Mouse (Mus musculus) urinary bladder, postnatal 36 days (tissue): ENCODE measurements around the gene Gm21149.
"Not testable (repeated sequence)": the region's sequence is repeated elsewhere in the genome, so short reads cannot be mapped to it uniquely, and the experiment has no call there.

ENCODE experiments used
- DNase-seq, 2 experiments: peaks; one replicate each; pipeline ENCODE4 v3.0.0; 2022; ENCODE audit warnings: low spot score in 2 of 2, mixed read lengths in 1 of 2

The Gm21149 gene

DNA sequence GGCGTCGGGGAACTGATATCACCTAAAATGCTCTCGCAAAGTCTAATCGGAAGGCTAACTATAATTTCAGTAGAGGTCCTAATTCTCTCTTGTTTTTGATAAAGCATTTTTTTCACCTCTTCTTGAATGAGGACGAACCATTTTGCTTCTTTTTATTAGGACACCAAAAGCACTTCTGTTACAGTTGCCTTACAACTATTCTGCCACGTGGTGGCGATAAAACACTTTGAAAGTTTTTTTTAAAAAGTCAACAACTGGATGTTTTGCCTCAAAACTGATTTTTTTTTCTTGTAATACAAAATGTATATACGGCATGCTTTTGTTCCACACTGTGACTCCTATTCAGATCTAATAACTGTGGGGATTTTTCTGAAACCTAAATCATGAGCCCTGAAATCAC lies 14.7 kb downstream of the Gm21149 start:
- DNase-seq = not testable (repeated sequence)

DNA sequence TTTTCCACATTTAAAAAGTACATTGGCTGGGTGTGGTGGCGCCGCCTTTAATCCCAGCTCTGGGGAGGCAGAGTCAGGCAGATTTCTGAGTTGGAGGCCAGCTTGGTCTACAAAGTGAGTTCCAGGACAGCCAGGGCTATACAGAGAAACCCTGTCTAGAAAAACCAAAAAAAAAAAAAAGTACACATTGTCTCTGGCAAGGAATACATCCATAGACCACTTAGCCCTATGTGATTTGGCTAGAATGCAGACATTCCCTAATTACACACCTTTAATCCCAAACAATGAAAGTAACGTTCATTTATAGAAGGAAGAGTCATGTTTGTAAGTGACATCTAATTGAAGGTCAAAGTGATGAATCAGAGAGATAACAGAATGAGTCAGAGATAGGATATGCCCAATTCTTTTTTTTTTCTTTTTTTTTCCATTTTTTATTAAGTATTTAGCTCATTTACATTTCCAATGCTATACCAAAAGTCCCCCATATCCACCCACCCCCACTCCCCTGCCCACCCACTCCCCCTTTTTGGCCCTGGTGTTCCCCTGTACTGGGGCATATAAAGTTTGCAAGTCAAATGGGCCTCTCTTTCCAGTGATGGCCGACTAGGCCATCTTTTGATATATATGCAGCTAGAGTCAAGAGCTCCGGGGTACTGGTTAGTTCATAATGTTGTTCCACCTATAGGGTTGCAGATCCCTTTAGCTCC lies 18.3 kb downstream of the Gm21149 start:
- DNase-seq = not testable (repeated sequence)
